Mouse (Mus musculus): ENCODE results near the gene Rin2. TPM values are rescaled to one million over a fixed set of nuclear protein-coding genes. Genes with fewer than 3 reads are reported as not detected.

The Rin2 gene
- total RNA-seq, 4 experiments from 2014 or later, result 28.4 to 45.9 (median 35.7) TPM

DNA sequence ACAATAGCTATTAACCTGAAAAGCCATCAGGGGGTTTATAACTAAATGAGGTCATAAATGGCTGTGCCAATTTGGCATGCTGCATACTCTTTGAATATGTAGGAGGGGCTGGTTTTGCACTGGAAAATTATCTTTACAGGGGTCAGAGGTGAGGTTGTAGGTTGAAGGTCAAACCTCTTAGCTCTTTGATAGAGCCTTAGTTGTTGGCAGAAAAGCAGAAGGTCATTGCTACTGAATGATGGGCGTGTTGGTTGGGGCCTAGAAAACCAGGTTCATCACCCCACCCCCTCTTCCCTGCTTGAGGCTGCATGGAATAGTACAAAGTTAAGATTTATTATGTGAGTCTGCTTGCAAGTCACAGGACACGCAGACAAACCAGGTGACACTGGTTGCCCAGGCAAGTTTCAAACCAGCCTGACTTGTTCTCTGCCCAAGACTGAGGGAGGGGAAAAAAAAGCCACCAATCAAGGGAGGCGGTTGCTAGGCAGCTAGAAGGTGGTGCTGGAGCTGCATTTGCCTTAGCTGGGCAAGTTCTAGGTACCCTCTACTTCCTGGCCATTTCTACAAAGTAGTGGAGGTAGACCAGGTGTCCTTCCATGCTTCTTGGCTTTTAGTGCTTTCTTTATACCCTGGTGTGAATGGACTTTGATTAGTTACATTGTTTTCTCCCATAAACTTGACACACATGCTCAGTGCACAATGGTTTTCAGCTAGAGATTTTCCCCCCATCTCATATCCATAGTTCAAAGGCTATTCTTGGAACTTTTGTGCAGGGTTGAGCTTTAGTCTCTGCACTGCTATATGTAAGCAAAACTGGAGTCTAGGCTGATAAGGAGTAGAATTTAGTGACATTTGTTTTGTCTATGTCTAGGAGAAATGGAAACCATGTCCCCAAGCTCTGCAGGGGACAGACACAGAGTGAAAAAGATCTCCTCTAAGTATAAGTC is 148.0 kb downstream of the Rin2 start:
- no peak for DNase-seq (ENCODE audit: low spot score in 2 of 2)

DNA sequence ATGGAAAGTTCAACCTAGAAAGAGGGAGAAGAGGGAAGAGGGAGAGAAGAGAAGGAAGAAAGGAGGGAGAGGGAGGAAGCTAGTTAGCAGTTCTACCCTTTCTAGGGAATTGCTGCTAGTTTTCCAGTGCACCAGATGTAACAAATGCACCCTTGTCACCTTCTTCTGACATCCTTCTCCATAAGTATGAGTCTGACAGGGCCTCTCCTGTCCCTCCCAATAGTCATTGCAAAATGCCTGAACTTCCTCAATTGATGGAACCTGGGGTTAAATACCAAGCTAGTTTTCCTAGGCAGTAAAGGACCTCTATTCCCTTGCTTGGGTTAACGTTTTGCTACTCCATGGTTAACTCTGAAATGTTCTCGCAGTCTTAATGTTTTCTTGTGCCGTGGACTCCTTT is 149.7 kb downstream of the Rin2 start:
- no peak for DNase-seq (ENCODE audit: low spot score in 2 of 2)

DNA sequence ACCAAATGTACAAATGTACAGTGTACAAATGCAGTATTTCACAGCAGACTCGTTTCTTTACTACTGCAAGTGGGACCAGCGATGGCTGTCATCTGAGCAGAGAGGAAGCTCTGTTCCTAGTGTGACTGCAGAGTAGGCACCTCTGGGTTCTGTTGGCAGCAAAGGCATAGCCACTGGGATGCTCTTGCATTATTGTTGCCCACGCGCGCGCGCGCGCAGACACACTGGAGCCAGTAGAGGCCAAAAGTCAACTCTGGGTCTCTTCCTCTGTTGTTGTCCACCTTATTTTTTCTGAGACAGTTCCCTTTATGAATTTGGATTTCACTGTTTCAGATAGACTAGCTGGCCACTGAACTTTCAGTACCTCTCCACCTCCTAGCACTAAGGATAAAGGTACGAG is 150.2 kb downstream of the Rin2 start:
- DNase-seq (ENCODE audit: low spot score in 2 of 2), result no peak

DNA sequence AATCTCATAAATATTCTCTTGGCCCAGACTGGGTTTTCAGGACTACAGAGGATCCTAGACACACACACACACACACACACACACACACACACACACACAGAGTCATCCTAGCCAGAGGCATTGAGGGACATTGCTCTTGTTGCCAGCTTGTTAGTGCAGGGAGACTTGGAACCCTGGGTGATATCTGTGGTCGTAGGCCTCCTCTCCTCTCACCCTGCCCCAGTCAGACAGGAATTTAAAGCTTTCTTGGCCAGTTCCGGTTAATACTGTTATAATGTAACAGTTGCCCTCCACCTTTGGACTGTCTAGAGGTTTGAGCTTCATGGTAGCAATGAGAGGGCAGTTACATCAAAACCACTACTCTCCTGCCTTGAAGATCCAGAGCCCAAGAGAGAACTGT is 152.9 kb downstream of the Rin2 start:
- no peak for DNase-seq (ENCODE audit: low spot score in 2 of 2)

DNA sequence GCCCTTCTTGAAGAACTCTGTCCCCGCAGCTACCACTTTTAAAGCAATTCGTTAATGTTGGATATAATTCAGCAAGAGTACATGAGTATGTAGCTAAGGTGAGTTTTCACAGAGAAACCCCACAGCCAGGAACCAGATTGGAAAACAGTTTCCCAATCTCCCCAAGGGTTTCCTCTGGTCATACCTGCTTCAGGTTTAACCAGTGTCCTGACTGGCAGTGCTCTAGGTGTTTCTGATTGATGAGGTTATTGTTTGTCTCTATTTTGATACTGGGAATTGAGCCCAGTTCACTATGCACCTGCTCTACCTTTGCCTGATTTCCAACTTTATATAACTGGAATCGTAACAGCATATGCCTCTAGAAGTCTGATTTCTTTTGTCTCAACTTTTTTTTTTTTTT is 153.6 kb downstream of the Rin2 start:
- DNase-seq (ENCODE audit: low spot score in 2 of 2), result no peak

DNA sequence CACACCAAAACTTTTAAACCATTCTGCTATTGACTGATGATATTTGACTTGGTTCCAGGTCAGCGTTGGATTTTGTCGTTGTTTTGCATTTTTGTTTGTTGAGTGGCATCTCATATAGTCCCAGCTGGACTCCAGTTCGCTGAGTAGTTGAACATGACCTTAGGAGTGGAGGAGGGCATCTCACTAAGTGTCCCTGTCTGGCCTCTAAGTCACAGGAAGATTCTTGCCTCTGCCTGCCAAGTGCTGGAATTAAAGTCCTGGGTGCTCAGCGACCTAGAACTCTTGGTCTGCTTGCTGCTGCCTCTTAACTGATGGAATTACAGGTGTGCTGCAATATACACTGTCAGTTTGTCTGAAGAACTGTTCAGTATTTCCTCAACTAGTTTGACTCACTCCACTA is 154.2 kb downstream of the Rin2 start:
- DNase-seq (ENCODE audit: low spot score in 2 of 2), result no peak

DNA sequence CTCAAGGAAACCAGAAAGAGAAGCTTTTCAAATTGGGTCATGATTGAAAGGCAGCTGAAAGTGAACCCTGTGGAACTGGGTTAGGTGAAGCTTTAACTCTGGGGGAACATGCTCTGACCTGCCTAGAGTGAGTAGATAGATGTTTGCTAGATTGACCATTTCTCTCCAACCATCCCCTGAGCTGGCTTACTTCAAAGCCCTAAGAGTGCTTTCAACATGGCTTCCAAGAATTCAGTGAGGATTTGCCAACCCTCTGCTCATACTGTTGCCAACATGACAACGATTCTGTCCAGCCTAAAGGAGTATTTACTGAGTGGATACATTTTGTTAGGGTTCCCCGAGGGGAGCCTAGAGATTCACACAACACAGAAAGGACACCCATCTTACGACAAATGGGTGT is 155.4 kb downstream of the Rin2 start:
- no peak for DNase-seq (ENCODE audit: low spot score in 2 of 2)

DNA sequence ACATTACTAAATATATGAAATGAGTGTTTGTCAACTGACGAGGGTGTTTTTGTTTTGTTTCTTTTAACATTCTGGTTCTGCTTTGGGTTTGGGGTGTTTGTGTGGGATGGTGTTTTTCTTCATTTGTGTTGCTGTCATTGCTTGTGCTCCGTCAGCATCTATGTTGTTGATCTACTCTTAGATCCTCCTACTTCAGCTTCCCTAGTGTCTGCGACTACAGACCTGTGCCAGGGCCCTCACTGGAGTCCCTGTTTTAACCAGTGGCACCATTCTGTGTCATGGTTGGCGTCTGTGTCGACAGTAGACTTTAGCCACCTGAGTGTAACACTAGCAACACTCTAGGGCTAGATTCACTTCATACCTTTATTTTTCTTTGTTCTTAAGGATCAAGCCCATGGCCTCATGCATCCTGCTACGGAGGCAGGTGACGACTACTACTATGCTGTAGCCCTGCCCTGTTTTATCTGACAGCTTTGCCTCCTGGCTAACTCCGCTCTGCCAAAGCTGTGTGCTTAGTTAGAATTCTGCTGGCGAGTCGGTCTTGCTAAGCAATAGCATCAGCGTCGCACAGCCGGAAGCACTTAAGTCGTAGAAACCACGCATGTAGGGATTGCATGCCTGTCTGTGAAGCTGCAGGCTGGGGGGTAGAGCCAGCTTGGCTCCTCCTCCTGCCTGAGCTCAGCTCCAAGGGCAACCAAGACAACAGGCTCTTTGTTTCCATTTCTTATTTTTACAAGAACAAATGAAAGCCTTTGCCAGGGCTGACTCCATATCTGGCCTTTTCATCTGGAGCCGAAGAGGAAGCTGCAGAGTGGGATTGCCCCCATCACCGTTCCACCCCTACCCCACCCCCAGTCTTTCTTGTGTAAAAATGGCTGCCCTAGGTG is 157.2 kb downstream of the Rin2 start:
- DNase-seq (ENCODE audit: low spot score in 2 of 2), result peak; percentile 52 to 61

DNA sequence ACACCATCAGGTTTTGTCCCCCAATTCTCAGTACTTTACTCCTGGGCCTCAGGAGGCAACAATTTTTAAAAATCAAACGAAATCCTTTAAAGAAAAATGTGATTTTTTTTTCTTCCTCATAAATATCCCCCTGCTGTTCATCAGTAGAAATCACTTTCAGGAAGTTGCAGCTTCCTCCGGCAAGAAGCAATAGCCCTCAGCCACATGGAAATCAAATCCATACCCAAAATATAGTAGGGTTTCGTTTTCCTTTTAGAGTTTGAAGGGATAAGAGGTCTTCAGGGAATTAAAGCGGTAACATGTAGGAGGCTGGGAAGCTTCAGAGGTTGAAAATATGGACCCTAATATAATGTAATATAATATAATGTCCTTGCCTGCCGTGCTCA is 157.8 kb downstream of the Rin2 start:
- no peak for DNase-seq (ENCODE audit: low spot score in 2 of 2)

DNA sequence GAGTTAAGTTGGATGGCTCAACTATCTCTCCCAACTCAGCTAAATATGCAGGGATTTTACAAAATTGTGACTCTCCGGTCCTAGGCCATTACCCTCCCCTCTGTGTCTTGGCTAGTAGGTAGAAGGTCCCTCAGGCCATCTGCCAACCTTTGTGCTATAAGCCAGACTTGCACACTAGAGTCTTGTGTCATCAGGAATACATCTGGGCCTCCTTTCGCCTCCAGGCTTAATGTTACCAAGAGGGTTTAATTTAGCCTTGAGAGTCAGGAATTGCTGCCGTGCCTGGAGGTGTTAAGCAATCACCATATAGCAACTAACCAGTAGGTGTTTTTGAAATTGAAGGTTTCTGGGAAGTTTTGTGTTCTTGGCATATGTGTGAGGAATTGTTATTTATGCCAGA is 158.3 kb downstream of the Rin2 start:
- DNase-seq (ENCODE audit: low spot score in 2 of 2), result no peak

DNA sequence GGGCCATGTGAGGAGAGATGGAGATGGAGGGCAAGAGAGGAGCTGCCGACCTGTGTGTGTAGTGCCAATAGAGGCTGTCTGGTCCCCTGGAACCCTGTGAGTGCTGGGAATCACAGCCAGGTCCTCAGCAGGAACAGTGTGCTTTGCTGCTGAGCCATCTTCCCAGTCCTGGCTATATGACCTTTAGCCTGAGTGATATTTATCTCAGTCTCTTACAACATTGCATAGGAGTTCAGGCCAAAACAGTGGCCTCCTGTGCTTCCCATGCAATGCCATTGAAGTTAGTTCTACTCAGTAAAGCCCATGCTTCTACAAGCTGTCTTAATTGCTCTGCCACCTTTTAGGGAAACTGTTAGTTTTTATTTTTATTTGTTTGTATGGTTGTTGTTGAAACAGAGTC is 160.9 kb downstream of the Rin2 start:
- DNase-seq (ENCODE audit: low spot score in 2 of 2), result no peak

DNA sequence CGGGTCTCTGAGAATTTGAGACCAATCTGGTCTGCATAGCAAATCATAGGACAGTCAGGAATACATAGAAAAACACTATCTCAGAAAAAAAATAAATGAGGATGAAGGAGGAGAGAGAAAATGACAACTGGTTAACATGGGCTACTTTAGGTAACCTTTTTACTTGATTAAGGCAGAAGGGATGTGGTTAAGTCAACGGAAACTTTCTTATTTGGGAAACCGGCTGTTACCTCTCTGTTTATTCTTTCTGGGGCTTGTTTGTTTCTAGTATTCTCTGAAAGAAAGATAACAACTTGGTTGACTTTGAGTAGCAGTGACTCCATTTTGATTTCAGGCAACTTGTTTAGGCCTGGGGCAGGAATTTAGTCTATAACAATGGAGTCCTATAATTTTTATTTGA is 163.7 kb downstream of the Rin2 start:
- DNase-seq (ENCODE audit: low spot score in 2 of 2), result no peak

DNA sequence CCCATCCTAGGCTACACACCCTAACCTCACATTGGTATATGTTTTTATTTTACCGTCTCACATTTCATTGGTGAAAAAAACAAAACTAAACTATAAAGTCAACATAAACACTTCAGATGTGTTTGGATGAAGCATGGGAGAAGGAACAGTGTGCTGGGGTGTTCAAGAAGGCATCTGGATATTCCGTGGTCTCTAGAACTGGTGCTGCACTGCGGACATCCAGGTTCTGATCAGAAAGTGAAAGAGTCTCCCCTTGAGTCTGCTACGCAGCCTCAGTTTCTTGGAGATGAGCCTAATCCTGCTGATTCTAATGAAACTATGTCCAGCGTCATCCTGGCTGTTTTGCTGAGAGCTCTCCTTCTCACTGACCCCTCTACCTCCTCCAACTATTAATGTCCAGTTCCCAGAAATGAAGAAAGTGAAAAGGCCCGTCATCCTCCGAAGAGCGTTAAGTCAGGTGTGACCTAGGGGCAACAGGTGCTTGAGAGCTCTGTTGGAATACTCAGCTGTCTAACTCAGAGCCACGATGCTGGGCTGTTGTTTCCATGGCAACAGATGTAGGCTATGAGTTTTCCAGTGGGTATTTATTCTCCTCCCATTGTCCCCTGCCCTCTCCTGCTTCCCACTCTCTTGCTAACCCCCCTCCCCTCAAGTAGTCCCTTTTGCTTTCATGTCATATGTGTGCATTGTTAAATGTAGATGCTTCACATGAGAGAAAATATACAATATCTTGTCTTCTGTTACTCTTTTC is 164.7 kb downstream of the Rin2 start:
- DNase-seq (ENCODE audit: low spot score in 2 of 2), result no peak

DNA sequence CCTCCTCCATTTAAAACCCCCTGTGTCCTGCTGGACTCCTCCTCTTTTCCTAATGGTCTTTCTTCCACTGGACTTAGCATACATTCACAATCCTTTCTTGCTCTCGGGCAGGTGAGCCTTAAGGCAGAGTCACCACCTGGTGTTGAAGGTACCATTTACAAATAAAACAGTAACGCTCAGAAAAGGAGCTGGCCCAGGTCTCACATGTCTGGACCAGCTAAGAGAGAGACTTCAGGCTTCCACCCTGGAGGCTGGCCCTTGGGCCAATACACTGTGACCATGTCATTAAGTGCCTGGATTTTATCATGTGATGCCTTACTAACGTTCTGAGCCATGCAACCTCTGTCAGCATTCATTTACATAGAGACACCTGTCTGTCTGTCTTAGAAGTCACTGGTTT is 165.3 kb downstream of the Rin2 start:
- no peak for DNase-seq (ENCODE audit: low spot score in 2 of 2)

DNA sequence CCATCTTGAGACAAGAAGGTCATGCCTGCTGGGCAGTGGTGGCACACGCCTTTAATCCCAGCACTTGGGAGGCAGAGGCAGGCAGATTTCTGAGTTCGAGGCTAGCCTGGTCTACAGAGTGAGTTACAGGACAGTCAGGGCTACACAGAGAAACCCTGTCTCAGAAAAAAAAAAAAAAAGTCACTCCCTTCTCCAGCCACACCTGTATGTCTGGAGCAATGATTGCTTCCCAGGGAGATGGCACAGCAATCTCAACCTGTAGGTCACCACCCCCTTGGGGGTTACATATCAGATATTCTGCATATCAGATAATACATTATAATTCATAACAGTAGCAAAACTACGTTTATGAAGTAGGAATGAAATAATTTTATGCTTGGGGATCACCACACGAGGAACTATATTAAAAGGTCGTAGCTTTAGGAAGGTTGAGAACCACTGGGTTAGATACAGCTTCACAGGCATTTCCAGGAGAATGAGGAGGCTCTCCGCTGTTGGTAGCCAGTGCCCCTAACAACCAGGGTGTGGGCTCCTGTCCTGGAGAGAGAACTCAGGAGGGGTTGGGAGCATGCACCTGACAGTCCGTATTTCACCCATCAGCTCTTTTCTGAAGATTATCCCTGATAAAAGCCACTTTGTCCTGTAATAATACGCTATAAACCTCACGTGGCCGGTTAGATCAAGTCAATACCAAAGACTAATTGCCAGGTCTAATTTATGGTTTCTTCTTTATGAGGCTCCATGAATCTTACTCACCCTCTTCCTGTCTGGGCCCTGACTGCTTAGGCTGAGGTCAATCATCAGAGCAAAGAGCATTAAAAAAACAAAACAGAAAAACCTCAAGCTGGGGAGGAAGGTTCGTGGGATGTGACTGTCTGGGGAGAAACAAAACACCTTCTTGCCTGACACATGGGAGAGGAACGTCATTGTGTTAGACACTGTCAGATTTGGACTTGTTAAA is 166.2 kb downstream of the Rin2 start:
- no peak for DNase-seq (ENCODE audit: low spot score in 2 of 2)

DNA sequence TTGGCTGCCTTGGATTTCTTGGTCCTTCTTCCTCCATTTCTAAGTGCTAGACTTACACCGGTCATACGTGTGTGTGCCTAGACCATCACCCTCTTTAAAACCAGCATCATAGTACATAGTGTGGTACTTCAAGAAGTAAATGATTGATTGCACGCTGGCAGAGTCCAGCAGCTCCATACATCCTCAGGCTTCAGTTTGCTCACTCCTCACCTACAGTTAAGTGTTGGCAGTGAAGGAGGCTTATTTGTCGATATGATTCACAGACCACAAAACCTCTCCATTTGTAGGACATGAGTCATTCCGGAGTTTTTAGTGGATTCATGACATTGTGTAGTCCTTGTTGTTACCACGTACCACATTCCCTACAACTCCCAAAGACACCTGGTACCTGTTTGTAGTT is 168.3 kb downstream of the Rin2 start:
- no peak for DNase-seq (ENCODE audit: low spot score in 2 of 2)

DNA sequence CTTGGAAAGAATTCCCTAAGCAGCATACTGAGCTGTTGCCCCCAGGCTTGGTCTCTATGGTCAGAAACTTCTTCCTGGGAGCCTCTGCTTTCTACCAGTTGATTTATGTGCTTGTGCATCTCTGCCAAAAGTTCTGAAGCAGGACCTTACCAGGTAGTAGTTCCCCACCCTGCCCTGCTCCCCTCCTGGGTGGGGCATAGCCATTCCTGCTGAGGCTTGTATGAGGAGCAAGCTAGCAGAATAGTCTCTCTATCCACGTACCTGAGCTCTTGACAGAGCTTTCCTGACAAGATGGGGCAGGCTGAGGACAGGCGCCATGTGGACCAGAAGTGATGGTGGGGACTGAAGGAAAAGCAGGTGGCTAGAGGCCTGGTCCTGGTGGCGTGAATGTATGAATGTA is 171.6 kb downstream of the Rin2 start:
- no peak for DNase-seq (ENCODE audit: low spot score in 2 of 2)

DNA sequence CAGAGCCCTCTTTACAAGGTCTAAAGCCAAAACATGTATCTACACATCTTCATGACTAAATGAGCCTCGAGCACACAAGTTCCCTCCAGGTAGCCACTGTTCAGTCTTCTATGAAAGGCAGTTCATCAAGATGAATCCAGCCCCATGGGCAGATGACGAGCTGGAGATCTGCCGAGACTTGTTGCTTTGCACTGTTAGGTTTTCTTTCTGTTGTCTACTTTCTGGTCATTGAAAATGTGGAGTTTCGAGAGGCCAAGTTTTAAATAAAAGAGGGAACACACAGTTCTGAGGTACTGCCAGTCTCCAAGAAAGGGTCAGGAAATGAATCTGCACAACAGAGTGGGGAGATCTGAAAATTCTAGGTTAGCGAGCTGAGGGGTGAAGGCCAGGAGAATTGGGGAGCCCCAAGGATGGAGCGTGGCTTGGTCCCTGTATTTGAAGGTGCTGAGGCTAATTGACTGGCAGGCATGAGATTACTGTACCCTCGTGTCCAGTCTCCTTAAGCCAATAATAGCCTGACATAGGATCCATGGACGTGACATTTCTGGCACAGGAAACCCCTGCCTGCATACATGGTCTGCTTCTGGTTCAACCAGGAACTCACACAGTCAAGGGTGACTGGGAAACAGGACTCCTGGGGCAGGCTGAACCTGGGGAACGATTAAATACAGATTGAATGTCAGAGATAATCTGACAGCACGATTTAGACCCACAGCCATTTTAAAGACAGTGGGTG is 174.3 kb downstream of the Rin2 start:
- no peak for DNase-seq (ENCODE audit: low spot score in 2 of 2)

DNA sequence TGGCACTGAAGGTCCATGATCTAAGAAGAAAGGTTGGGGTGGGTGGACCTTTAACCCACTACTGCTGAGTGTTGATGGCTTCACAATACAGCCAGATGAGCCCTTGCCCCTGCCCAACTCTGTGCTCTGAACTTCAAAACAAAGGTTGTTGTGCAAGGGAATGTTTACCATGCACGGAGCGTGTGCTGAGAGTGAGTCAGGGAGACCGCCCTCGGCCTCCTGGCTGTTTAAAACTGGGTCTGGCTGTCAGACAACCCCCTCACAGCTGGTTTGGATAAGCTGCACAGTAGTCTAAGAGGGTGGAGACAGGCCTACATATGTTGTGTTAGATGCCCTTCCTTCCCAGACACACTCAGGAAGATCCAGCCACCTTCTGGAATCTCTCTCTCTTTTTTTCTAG is 175.8 kb downstream of the Rin2 start:
- DNase-seq (ENCODE audit: low spot score in 2 of 2), result no peak

DNA sequence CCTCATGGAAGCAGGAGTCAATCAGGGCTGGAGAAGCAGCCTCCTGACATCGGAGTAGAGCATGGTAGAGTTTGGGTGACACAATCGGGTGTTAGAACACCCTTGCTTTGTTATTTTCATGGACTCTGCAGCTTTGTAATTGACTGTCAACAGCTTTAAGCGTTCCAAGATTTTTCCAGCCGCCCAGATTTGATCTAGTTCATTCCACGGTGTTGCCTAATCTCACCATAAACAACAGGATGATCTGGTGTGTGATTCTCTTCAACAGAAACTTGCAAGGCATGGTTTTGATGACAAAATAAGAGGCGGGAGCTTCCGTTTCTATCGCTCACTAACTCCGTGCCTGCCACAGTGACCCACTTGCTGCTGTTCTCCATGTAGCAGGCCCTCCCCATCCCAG is 180.8 kb downstream of the Rin2 start:
- DNase-seq (ENCODE audit: low spot score in 2 of 2), result no peak

Data from layer of hippocampus, adult 8-10 months (tissue).